Mouse (Mus musculus): ENCODE data around the gene Gm10382.
"Not testable (repeated sequence)": the region's sequence is repeated elsewhere in the genome, so short reads cannot be mapped to it uniquely, and the experiment has no call there.

The Gm10382 gene

DNA sequence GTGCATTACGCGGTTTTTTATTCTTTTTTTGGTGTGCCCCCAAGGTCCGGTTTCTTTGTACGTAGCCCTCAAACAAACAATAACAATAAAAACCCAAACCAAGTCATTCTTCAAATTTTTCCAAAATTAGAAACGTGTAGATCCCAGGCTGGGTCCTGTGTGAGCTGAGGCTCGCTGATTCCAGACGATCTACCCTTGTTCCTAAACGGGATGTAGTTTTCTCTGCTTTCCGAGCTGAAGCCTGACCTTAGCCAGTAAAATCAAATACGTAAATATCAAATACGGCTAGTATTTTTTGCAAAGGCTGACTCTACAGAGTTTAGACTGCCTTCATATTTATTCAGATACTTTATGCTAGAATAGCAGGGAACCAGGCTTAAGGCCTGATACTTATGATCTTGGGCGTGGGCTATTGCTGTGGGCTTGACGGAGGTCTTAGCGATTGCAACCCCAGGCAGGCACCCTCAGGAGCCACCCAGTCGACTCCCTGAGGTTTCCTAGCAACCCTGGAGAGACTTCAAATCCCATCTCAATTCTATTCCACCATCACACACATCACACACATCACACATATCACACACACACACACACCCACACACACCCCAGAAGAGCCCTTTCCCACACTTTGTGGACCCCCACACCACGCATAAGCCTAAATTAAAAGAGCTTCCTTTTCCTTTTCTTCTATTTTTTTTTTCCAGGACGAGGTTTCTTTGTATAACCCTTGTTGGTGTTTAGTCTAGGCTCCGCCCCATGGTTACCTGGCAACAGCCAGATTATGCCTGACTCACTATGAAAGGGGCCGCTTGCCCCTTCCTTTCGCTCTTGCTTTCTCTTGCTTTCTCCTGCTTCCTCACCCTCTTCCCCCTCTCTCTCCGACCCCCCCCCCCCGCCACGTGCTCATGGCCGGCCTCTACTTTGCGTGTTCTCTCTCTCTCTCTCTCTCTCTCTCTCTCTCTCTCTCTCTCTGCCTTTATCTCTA, 4.8 kb downstream of the Gm10382 start:
- peak; percentile 47 for DNase-seq

DNA sequence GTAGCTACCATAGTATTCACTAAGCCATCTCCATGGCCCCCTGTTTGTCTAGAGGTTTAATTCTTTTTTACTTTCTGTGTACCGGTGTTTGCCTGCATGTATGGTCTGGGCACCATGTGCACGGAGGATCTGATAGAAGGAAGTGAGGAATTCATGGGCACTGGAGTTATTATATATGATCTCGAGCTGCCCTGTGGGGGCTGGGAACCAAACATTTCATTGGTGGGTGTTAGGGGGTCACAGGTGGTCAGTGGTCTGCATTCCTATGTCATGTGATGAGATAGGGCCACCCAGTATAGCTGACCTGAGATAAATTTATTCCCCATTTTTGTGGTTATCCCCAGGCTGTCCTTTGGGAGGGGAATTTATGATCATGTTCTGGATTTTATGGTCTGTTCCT, 5.9 kb downstream of the Gm10382 start:
- DNase-seq: no peak

DNA sequence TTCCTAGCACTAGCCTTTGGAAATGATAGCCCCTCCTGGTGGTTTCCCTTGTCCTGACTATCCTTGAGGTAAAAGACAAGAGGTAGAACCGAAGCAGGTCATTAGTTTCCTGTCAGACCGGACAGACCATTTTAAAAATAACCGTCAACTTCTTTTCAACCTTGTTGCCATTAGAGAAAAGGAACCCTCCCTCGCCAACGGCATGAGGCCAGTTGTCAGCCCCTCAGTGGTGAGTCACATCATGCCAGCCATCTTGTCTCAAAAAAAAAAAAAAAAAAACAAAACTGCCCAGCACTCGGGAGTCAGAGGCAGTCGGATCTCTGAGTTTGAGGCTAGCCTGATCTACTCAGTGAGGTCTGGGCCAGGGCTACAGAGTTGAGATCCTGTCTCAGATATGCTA, 11.8 kb downstream of the Gm10382 start:
- DNase-seq: no peak

DNA sequence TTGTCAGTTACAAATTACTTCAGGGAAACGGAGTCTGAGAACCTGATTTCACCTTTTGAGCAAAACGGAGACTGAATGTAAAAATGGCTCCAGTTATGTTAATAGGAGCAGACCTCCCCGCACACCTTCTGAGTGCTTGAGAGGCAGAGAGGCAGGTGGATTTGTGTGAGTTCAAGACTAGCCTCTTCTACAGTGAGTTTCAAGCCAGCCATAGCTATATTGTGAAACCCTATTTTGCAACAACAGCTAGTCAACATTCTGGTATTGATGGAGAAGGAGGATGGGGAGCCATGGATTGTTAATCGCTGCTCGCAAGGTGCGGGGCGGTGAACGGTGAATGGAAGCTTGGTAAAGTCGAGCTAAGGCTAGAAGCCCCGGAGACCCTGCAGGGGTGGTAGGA, 13.4 kb downstream of the Gm10382 start:
- no peak for DNase-seq

DNA sequence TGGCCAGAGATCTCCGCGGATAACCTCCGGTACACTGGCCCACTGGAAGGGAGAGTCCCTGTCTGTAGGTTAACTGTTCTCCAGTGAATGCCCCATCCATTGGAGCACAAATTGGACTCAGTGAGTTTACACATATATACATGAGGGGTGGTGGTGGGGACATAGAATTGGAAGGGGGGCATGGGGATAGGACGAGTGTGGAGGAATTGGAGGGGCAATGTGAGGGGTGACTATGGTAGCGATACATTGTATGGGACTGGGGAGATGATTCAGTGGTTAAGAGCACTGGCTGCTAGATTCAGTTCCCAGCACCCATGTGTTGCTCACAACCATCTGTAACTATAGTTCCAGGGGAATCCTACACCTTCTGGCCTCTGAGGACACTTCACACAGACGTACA, 13.9 kb downstream of the Gm10382 start:
- DNase-seq: no peak

DNA sequence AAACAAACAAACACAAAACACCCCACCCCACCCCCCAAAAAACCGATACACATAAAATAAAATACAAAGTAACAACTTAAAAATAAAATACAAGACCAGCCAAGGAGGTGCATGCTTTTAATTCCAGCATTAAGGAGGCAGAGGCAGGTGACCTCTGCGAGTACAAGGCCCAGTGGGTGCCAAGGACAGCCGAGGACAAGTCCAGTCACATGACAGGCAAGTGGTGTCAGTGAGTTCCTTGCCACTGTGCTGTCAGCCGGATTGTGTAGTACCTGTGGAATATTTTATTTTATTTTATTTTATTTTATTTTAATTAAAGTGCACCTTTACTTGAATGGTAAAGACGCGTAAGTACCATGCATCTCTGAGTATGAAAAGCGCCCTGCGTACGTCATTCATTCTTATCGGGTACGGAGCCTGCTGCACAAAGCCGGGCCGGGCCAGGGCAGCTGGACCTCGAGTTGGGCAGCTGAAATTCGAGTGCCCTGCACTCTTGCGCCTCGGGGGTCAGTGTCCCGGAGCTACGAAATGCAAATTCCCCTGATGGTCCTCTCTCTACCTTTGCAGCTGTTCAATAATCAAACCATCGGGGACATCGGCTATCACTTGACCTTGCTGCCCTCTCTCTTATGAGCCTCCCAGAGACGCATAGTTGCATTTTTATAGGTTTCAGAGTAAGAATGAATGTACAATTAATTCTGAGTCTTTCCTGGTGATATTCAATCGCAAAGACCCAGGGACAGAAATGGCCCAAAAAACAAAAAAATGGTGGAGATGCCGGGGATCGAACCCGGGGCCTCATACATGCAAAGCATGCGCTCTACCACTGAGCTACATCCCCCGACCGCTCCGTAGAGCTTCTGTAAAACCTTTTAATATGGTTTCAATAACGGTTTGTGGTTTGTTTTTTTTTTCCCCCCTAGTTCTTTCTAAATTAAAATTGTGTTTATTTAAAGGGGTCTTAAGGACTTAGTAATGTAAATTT, 14.7 kb downstream of the Gm10382 start:
- DNase-seq: peak; percentile 67

DNA sequence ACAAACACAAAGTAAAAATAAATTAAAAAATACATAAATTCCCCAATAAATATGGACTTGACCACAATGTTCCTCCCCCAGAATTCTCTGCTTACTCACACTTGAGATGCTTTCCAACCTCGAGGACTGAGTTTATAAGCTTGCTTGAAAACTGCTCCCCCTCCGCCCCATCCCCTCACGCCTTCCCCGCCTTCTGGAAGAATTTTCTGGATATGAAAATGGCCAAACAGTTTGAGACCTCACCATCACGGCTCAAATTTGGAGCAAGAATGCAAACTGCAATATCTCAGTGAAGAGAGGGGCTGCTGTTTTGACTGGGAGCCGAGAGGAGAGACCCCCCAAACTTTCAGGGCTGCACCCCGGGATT, 15.4 kb downstream of the Gm10382 start:
- no peak for DNase-seq

DNA sequence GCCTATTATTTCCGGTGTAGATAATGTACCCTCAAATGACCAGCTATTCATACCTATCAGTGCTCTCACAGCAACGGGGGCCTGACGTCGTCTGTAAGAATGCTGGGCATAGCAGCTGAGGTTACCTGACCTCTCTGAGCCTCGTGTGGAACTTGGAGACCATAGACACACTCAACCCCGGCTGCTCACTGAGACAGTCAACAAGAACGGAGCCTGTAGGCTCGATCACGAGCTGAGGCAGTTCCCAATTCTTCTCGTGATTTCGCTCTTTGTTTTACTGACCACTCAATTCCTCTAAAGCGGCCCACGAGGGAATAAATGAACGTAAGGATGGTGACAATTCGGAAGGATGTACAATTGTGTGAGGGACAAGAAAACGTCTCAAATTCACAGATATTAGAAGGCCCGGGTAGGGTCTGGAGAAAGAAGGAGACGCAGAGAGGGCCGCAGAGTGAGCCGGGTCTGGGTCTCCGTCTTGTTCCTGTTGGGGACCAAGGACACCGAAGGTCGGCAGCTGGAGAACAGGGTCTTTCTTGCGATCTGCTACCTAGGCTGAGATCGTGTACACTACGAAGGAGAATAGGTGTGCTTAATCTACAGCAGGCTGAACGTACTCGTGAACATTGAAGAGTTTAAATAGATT, 15.9 kb downstream of the Gm10382 start:
- DNase-seq: no peak

DNA sequence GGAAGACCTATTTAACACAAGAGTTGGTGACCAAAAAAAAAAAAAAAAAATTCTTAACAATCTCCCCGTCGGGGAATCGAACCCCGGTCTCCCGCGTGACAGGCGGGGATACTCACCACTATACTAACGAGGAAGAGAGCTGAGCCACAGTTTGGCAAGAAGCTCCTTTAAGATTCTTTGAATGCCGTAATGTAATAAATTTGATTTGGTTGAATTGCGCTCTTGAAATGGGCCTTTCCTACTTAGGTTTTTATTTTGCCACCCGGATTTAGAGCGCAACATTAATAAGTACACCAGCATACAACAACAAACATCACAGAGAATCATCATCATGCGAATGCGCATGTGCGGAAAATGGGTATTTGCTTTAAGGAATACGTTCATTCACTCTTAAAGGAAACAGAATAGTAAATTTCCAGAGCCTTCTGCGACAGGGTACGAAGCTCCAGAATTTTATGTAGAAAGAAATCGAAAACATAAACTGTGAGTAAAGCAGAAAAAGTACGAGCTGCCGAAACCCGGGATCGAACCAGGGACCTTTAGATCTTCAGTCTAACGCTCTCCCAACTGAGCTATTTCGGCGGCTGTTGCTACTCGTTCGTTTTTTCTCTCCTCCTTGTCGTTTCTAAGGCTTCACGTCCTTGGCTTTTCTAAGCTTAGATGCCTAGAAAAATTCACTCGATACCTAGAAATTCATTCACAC, 16.6 kb downstream of the Gm10382 start:
- DNase-seq: peak; percentile 91

DNA sequence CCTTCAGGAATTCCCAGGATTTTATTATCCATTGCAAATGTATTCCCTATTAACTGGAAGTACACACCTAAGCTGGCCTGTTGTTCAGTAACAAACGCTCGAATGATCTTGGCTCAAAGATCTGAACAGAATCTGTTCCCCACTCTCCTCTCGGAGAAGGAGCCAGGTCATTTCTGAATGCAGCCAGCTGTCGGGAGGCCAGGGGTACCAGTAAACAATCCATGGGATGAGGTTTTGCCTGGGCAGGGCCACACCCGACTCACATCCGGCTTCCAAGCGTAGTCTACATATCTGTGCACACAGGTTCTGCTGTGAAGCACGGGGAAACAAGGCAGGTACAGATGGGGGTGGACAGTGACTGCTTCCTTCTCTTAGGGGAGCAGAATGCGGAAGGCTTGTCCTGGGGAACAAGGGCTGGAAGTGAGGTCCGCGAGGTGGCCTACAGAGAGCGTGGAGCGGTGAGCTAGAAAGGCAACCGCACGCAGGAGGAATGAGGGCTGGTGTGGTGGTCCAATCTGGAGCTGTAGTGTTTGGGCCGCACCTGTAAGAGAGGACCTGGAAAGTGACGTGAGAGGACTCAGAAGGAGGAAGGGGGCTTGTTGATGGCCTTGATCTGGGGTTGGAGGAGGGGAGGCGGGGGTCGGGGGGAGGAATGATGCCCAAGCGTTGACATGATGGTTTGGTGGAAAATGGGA, 17.3 kb downstream of the Gm10382 start:
- peak; percentile 70 for DNase-seq

DNA sequence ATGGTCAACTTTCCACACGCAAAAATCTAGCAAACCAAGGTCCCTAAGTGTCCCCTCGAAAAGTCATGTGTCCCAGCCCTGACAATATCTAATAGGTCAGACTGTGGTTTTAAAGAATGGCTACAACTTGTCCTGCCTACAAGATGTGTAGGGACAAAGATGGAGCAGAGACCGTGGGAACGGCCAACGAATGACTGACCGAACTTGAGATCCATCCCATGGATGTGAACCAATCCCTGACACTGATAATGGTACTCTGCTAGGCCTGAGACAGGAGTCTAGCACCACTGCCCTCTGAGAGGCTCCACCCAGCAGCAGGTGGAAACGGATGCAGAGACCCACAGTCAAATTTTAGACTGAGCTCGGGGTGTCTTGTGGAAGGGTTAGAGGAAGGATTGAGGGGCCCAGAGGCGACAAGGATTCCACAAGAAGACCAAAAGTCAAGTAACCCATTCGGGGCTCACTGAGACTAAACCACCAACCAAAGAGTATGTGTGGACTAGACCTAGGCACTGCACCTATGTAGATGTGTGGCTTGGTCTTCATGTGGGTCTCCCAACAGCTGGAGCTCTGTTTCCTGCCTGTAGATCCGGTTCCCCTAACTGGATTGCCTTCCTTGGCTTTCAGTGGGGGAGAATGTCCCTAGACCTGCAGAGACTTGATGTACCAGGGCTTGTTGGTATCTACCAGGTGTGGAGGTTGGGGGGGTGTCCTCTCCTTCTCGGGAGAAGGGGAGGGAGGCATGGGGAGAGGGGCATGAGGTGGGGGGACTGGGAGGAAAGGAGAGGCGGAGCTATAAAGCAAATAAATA, 18.1 kb downstream of the Gm10382 start:
- no peak for DNase-seq

DNA sequence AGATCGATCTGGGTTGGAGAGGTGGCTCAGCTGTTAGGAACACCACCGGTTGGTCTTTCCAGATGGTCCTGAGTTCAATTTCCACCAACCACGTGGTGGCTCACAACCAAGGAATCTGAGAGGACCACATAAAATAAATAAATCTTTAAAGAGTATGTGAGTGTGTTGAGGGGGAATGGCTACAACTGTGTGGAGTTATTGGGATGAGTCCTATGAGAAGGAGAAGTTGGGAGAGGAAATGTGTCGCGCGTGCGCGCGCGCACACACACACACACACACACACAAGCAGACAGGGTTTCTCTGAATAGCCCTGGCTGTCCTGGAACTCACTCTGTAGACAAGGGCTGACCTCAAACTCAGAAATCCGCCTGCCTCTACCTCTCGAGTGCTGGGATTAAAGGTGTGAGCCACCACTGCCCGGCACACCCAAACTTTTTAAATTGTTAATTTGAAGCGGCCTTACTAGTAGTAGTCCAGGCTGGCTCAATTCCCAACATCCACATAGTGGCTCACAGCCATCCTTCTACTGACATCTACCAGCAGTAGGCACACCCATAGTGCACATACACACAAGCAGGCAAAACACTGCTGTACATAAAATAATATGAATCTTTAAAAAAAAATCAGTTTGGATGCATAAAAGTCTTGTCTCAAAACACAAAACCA, 18.9 kb downstream of the Gm10382 start:
- DNase-seq: peak; percentile 29

DNA sequence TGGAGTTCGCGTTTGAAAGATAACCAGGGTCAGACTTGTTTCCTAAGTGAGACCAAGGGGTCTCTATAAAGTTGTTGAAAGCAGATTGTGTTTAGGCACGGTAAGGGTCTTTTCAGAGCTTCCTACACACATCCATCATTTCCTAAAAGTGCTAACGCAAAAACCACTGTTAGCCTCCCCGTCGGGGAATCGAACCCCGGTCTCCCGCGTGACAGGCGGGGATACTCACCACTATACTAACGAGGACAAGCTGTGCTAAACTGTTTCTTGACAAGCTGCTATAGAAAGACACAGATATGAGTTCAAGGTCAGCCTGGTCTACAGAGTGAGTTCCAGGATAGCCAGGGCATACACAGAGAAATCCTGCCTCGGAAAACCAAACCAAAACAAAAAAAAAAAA, 19.7 kb downstream of the Gm10382 start:
- DNase-seq: peak; percentile 67

DNA sequence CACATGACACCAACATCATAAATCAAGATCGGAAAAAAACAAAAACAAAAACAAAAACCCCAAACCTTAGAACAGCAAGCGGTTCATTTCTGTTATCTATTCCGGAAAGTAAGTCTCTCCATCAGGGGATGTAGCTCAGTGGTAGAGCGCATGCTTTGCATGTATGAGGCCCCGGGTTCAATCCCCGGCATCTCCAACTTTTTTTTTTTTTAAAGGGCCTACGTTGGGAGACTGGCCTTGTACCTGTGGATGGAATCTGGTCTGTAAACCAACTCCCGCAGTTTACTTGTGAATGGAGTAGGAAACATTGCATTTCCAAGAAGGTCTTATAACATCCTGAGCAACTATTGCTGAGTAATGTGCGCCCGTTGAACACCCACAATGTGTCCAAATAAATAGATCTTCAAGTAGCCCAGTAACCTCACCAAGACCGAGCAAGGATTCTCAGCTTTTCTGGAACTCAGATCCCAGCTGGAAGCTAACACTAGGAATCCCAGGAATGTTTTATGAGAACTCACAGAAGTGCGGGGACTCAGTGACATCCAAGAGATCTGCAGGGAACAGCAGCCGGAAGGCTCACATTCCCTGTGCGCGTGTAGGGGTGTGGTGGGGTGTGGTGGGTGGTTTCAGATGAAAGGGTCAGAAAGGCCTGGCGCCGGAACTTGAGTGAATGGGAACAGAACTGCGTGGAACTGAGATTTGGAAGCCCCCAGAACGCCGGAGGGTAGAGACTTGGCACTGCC, 20.4 kb downstream of the Gm10382 start:
- DNase-seq: no peak

DNA sequence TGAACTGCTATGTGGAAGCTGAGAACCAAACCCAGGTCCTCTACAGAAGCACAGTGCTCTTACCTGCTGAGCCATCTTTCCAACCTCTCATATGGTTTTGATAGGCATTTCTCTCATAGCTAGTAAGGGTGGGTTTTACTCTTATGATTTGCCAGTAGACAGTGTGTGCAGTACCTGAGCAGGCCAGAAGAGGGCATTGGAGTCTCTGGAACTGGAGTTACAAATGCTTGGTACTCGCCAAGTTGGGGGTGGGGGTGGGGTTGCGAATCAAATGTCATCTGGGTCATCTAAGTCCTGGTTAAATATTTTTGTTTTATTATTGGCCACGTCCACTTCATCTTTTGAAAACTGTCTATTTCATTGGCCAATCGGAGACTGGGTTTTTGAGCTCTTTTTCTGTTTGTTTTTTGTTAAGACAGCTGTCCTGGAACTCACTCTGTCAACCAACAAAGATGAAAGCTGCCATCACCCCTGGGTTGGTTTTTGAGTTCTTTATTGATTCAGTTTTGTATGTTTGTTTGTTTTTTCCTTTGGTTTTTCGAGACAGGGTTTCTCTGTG, 22.9 kb downstream of the Gm10382 start:
- peak; percentile 51 for DNase-seq

DNA sequence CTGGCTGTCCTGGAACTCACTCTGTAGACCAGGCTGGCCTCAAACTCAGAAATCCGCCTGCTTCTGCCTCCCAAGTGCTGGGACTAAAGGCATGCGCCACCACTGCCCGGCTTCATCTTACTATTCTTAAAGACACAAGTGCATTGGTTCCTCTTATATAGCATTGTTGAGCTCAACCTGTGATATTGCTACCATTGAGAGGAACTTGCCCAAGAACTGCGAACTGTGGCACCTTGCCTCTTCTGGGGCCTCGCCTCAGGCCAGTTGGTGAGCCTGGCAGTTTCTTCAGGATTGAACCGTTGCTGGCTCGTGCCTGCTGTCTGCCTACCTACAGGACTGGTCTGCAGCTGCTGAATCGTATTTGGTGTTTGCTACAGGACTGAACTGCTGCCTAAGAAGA, 23.4 kb downstream of the Gm10382 start:
- not testable (repeated sequence) for DNase-seq

DNA sequence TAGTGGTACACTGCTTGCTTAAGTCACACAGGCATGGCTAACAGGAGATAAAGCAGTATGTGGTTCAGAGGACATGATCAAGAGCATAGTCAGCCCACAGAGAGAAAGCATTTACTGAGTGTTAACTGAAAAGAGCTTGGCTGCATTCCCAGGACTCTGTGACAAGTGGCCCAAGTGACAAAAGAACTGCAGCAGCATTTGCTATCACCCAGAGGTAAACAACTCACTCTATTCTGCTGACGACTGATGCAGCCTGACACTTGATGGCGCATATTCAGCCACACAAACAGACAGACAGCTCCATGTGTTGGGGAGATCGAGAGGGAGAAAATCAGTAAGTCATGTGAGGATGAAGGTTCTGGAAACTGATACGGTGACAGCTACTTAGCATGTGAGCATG, 24.6 kb downstream of the Gm10382 start:
- no peak for DNase-seq

DNA sequence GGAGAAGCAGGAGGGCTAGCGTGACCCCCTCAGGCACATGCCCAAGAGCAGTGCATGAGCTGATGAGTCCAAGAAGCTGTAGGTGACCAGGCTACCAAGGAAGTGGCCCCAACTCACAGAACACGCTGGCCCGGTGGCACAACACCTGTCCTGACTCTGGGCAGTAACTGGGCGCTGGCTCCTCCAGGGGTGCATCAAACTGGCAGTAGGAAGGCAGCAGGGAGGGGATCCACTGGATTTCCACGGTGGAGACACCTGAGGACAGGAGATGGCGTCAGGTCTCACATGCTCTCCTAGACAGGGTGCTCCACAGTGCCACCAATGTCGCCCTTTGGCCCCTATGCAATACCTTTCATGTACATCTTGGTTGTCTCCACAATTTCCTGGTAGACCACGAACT, 27.1 kb downstream of the Gm10382 start:
- no peak for DNase-seq

DNA sequence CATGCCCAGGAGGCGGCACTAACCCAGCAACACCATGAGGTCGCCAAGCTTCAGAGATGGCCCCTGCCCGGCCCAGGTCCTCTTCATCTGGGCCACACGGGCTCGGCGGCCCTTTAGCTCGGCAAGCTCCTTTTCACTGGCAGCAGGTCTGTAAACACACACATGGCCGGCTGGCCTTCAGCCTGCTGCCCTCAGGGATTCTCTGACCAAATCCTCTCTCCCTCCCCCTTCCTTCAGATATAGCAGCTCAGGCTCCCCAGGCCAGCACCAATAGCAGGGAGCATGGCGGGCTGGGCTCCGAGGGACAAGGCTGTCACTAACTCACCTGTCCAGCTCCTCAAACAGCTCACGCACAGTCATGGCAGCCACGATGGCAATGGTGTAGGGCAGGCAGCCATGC, 29.5 kb downstream of the Gm10382 start:
- peak; percentile 62 for DNase-seq

Measured in cerebellum, adult 8-10 months (tissue).